Mouse (Mus musculus): Measurements from ENCODE around the gene Fmn2. TPM values are rescaled to one million over a fixed set of nuclear protein-coding genes. Genes with fewer than 3 reads are reported as not detected.

The Fmn2 gene
- polyA plus RNA-seq, 1 experiment from 2014 or later: 7.5 TPM

GRCm38 (mm10) chr1:174675316-174675715, 173.7 kb downstream of the Fmn2 start:
- Histone ChIP-seq H3K9ac (no peak overlapping the region), H3K36me3 (0 out of 2 replicates have a peak, but pooled peaks cover 3% of the 10 kb centered on the region), H3K4me3 (no peak overlapping the region), H3K4me2 (no peak overlapping the region), H3K27me3 (no peaks in the 10 kb centered on the region), H3K27ac (no peak overlapping the region), H3K4me1 (replicated peaks) (peaks cover 6% of the 10 kb centered on the region; the same call in 1 of the 2 replicates), H3K9me3 (no peaks in the 10 kb centered on the region)
- no peak for ATAC-seq (ENCODE audit: low FRiP score)
- 78% methylated on average over 6 of the region's 6 CpGs for WGBS

GRCm38 (mm10) chr1:174676187-174676586, 174.6 kb downstream of the Fmn2 start:
- Histone ChIP-seq H3K36me3 (0 out of 2 replicates have a peak, but pooled peaks cover 3% of the 10 kb centered on the region), H3K27ac (no peak overlapping the region), H3K4me1 (replicated peaks) (peaks cover 6% of the 10 kb centered on the region; the same call in 1 of the 2 replicates), H3K9me3 (no peaks in the 10 kb centered on the region), H3K9ac (no peak overlapping the region), H3K27me3 (no peaks in the 10 kb centered on the region), H3K4me3 (no peak overlapping the region), H3K4me2 (no peak overlapping the region)
- WGBS: 85% methylated on average over 3 of the region's 3 CpGs
- ATAC-seq (ENCODE audit: low FRiP score): no peak

GRCm38 (mm10) chr1:174677211-174677610, 175.6 kb downstream of the Fmn2 start:
- no peaks in the 10 kb centered on the region for H3K9me3 ChIP-seq
- H3K9ac ChIP-seq: no peak overlapping the region
- H3K4me1 ChIP-seq (replicated peaks): peaks cover 6% of the 10 kb centered on the region; the same call in 1 of the 2 replicates
- 60% methylated on average over 4 of the region's 4 CpGs for WGBS
- H3K4me3 ChIP-seq: no peak overlapping the region
- 0 out of 2 replicates have a peak, but pooled peaks cover 3% of the 10 kb centered on the region for H3K36me3 ChIP-seq
- H3K4me2 ChIP-seq: no peak overlapping the region
- ATAC-seq (ENCODE audit: low FRiP score): no peak
- no peaks in the 10 kb centered on the region for H3K27me3 ChIP-seq
- H3K27ac ChIP-seq: no peak overlapping the region

- Histone ChIP-seq H3K9me3 (no peaks in the 10 kb centered on the region), H3K27ac (no peak overlapping the region), H3K4me1 (replicated peaks) (no peaks in the 10 kb centered on the region), H3K4me3 (no peak overlapping the region), H3K9ac (no peak overlapping the region), H3K36me3 (no peaks in the 10 kb centered on the region), H3K27me3 (no peaks in the 10 kb centered on the region), H3K4me2 (no peak overlapping the region)
- no peak for ATAC-seq (ENCODE audit: low FRiP score)
- 90% methylated on average over 2 of the region's 2 CpGs for WGBS
These were observed 187.7 kb downstream of the Fmn2 start for GRCm38 (mm10) chr1:174689301-174689700.

DNA sequence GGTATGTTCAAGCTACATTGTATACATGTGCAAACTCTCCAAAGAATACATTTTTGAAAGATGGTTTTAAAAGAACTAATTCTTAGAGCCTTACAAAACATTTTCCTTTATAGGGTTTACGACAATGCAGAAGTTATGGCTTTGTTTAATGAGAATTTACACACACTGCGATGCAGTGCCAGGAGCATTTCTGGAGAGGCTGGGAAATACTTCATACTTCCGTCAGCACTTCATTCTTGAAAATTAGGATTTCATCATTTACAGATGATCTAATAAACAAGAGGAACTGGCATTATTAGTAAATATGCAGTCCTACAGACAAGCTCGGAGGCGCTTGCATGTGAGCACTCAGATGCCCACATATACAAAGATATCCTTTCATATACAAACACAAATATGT, 199.2 kb downstream of the Fmn2 start:
- no peaks in the 10 kb centered on the region for H3K27me3 ChIP-seq
- H3K27ac ChIP-seq: no peak overlapping the region
- no peak overlapping the region for H3K4me3 ChIP-seq
- no peak overlapping the region for H3K9ac ChIP-seq
- H3K4me2 ChIP-seq: no peak overlapping the region
- 95% methylated on average over 5 of the region's 5 CpGs for WGBS
- no peaks in the 10 kb centered on the region; the same call in none of the 2 replicates for H3K36me3 ChIP-seq
- ATAC-seq (ENCODE audit: low FRiP score): no peak
- H3K9me3 ChIP-seq: no peaks in the 10 kb centered on the region
- no peaks in the 10 kb centered on the region for H3K4me1 ChIP-seq (replicated peaks)

- 70% methylated on average over 5 of the region's 5 CpGs for WGBS
- Histone ChIP-seq H3K27me3 (no peaks in the 10 kb centered on the region), H3K27ac (no peak overlapping the region), H3K4me2 (no peak overlapping the region), H3K36me3 (peaks cover 2% of the 10 kb centered on the region), H3K4me1 (replicated peaks) (no peaks in the 10 kb centered on the region), H3K9ac (no peak overlapping the region), H3K4me3 (no peak overlapping the region), H3K9me3 (no peaks in the 10 kb centered on the region)
- ATAC-seq (ENCODE audit: low FRiP score): 0 out of 2 replicates have a peak, but pooled peaks have one; percentile 65
These were observed 200.2 kb downstream of the Fmn2 start for GRCm38 (mm10) chr1:174701835-174702234.

- no peaks in the 10 kb centered on the region for H3K27me3 ChIP-seq
- 97% methylated on average over 1 of the region's 1 CpGs for WGBS
These were observed 202.3 kb downstream of the Fmn2 start for GRCm38 (mm10) chr1:174703909-174704308.

DNA sequence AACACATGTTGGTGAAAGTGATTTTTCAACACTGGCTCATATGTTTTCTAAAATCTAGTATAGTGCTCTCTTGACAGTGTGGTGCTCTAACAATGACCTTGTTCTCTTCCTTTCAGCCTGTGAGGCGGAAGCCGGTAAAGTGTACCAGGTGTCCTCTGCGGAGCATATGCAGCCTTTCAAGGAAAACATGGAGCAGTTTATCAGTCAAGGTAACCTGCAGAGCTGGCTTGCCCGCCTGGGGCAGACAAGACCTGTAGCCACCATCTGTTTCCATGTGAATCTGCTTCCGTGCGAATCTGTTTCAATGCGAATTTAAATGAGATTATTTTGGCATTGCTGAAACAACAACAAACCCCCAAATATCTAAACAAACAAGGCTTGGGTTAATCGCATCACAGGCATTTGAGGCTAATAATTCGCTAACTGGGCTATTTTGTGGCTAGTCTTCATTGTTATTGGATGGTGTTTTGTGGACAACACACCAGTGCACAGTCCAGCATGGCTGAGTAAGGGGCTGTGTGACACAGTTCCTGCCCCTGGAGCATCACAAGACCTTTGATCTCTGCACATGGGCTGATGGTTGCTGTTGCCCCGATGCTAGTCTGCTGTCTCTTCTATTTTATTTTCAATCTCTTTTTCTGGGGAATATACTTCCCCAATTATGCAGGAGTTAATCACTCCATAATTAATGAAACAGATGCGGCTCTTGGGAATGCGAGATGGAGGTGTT, 218.3 kb downstream of the Fmn2 start:
- 0 out of 2 replicates have a peak, but pooled peaks have one; percentile 52 for ATAC-seq (ENCODE audit: low FRiP score)
- no peak overlapping the region for H3K27ac ChIP-seq
- no peaks in the 10 kb centered on the region for H3K9me3 ChIP-seq
- H3K27me3 ChIP-seq: no peaks in the 10 kb centered on the region
- H3K36me3 ChIP-seq: peaks cover 16% of the 10 kb centered on the region
- H3K4me2 ChIP-seq: no peak overlapping the region
- H3K4me3 ChIP-seq: no peak overlapping the region
- H3K9ac ChIP-seq: no peak overlapping the region
- 0 out of 2 replicates have a peak, but pooled peaks cover 6% of the 10 kb centered on the region for H3K4me1 ChIP-seq (replicated peaks)
- 81% methylated on average over 12 of the region's 12 CpGs for WGBS

More at GRCm38 (mm10) chr1:174703909-174704308, 202.3 kb downstream of the Fmn2 start:
- Histone ChIP-seq H3K36me3 (peaks cover 2% of the 10 kb centered on the region), H3K4me2 (no peak overlapping the region), H3K9ac (no peak overlapping the region), H3K9me3 (no peaks in the 10 kb centered on the region), H3K4me3 (no peak overlapping the region), H3K4me1 (replicated peaks) (no peaks in the 10 kb centered on the region), H3K27ac (no peak overlapping the region)
- no peak for ATAC-seq (ENCODE audit: low FRiP score)

DNA sequence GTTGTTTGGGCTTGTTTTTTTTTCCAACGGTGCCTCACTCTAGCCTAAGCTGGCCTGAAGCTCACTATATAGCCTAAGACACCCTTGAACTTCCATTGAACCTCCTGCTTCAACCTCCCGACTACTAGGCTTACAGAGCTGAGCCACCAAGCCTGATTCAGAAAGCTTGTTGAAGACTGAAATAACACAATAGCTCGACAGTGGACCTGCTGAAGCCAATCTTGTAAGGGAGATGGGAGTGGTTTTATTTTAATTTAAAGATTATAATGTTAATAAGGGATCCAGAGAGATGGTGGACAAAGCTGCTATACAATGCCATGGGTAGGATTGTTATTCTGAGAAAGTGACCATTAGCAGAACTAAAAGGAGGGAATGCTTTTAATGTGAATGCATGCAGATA, 227.1 kb downstream of the Fmn2 start:
- Histone ChIP-seq H3K4me2 (no peak overlapping the region), H3K27me3 (no peaks in the 10 kb centered on the region), H3K9ac (no peak overlapping the region), H3K4me3 (no peak overlapping the region), H3K9me3 (no peaks in the 10 kb centered on the region), H3K4me1 (replicated peaks) (no peaks in the 10 kb centered on the region), H3K36me3 (0 out of 2 replicates have a peak, but pooled peaks cover 5% of the 10 kb centered on the region), H3K27ac (no peak overlapping the region)
- WGBS: 76% methylated on average over 3 of the region's 3 CpGs
- ATAC-seq (ENCODE audit: low FRiP score): no peak

DNA sequence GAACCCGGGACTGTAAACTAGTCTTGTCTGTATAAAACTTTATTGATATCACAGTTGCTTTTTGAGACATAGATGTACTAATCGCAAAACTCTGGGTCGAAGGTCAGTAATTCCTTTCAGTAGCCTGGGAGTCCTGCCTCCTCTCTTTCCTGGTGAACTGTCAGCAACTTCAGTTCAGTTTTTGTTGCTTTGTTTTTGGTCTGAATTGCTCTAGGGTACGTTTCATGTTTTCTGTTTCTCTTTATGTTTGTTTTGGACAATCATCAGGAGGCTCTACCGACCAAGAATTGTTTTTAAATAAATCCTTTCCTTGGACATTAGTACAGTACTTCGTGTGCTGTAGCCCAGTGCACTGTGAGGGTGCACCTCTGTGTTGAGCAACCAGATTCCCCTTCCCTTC, 231.1 kb downstream of the Fmn2 start:
- Histone ChIP-seq H3K36me3 (no peaks in the 10 kb centered on the region), H3K4me1 (replicated peaks) (no peaks in the 10 kb centered on the region), H3K27me3 (no peaks in the 10 kb centered on the region), H3K9me3 (no peaks in the 10 kb centered on the region), H3K27ac (no peak overlapping the region), H3K4me3 (no peak overlapping the region), H3K9ac (no peak overlapping the region), H3K4me2 (no peak overlapping the region)
- WGBS: 77% methylated on average over 6 of the region's 6 CpGs
- no peak for ATAC-seq (ENCODE audit: low FRiP score)

- H3K27me3 ChIP-seq: no peaks in the 10 kb centered on the region
- H3K4me2 ChIP-seq: no peak overlapping the region
- 90% methylated on average over 8 of the region's 8 CpGs for WGBS
- no peak overlapping the region for H3K4me3 ChIP-seq
- H3K9me3 ChIP-seq: no peaks in the 10 kb centered on the region
- no peaks in the 10 kb centered on the region for H3K36me3 ChIP-seq
- ATAC-seq (ENCODE audit: low FRiP score): no peak
- no peaks in the 10 kb centered on the region for H3K4me1 ChIP-seq (replicated peaks)
- no peak overlapping the region for H3K27ac ChIP-seq
- H3K9ac ChIP-seq: no peak overlapping the region
These were observed 237.3 kb downstream of the Fmn2 start for GRCm38 (mm10) chr1:174738958-174739357.

- Histone ChIP-seq H3K9ac (no peak overlapping the region), H3K36me3 (no peaks in the 10 kb centered on the region), H3K27ac (no peak overlapping the region), H3K9me3 (no peaks in the 10 kb centered on the region), H3K4me3 (no peak overlapping the region), H3K4me1 (replicated peaks) (no peaks in the 10 kb centered on the region), H3K27me3 (no peaks in the 10 kb centered on the region), H3K4me2 (no peak overlapping the region)
- WGBS: 76% methylated on average over 2 of the region's 2 CpGs
- no peak for ATAC-seq (ENCODE audit: low FRiP score)
These were observed 241.0 kb downstream of the Fmn2 start for GRCm38 (mm10) chr1:174742667-174743066.

- H3K36me3 ChIP-seq: no peaks in the 10 kb centered on the region; the same call in 1 of the 2 replicates
- H3K27me3 ChIP-seq: no peaks in the 10 kb centered on the region
- H3K4me1 ChIP-seq (replicated peaks): no peaks in the 10 kb centered on the region
- no peak overlapping the region for H3K4me3 ChIP-seq
- H3K9ac ChIP-seq: no peak overlapping the region
- no peak overlapping the region for H3K4me2 ChIP-seq
- no peaks in the 10 kb centered on the region for H3K9me3 ChIP-seq
- H3K27ac ChIP-seq: no peak overlapping the region
- 81% methylated on average over 4 of the region's 4 CpGs for WGBS
- ATAC-seq (ENCODE audit: low FRiP score): no peak
These were observed 246.9 kb downstream of the Fmn2 start for GRCm38 (mm10) chr1:174748520-174748919.
